Mouse (Mus musculus): Measurements from ENCODE around the gene Taf9b. TPM values are rescaled to one million over a fixed set of nuclear protein-coding genes. Genes with fewer than 3 reads are reported as not detected.
"Not testable (repeated sequence)": the region's sequence is repeated elsewhere in the genome, so short reads cannot be mapped to it uniquely, and the experiment has no call there.

Gene Taf9b
- 12.4 and 14.2 TPM in 2 replicates for polyA plus RNA-seq (2016; fragmentation: Nextera tagmentation; extraction: Ambion mirVana)

DNA sequence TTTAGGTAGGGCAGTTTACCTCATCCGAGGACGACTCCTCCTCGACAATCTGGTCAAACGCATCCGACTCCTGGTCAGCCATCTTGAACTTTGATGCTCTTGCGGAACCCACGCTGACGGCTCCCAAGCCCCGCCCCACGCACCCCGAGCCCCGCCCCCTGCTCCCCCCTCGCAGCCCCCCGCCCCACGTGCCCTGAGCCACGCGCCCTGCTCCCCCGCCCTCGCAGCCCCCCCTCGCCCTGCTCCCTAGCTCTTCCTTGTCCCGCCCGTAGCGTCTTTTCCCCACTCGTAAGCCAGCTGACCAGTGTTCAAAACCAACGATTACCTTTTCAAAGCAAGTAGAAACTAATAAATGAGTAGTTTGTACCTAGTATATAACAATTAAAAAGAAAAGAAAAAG lies at the start of gene Taf9b:
Taf9b (minus strand) TSS at position 101 of the 400 bp plus-strand sequence.
- Histone ChIP-seq H3K4me3 (peak within 1 kb of the TSS; percentile 53), H3K4me1 (no peaks in the 10 kb centered on the region), H3K27ac (replicated peaks) (peak within 1 kb of the TSS; percentile 82; the same call in 1 of the 2 replicates), H3K27me3 (no peaks in the 10 kb centered on the region), H3K4me2 (replicated peaks) (peak within 1 kb of the TSS; percentile 50), H3K9ac (replicated peaks) (peak within 1 kb of the TSS; percentile 67; the same call in 1 of the 2 replicates), H3K36me3 (no peaks in the 10 kb centered on the region), H3K9me3 (no peaks in the 10 kb centered on the region)
- 87% methylated on average over 23 of the region's 25 CpGs for WGBS
- no peak for ATAC-seq (ENCODE audit: low FRiP score, low read depth)

DNA sequence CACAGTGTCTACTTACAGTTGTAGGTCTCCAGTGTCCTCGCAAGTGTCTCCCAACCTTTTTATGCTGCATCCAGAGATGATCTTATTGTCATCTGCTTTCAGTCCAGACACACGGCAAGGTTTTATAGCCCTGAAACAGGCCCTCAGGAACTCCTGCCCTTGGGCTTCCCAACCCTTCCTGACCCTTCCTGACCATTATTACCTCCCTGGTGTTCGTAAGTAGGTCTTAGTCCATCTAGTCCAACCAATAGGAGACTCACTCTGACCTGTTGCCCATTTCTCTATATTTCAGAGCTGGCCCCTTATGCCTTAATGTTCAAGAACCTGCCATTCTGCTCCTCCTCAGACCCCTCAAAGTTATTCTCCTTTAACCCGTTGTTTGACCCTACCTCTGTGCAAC lies 34.3 kb upstream of the Taf9b start, which contains the start of gene Fnd3c2:
Fnd3c2 (minus strand) TSS at position 101 of the 400 bp plus-strand sequence.
- H3K4me3 ChIP-seq: no peak within 1 kb of the TSS
- H3K4me1 ChIP-seq: no peaks in the 10 kb centered on the region
- no peaks in the 10 kb centered on the region for H3K9me3 ChIP-seq
- H3K4me2 ChIP-seq (replicated peaks): no peak within 1 kb of the TSS
- H3K36me3 ChIP-seq: no peaks in the 10 kb centered on the region
- 87% methylated on average over 4 of the region's 4 CpGs for WGBS
- H3K9ac ChIP-seq (replicated peaks): no peak within 1 kb of the TSS
- ATAC-seq (ENCODE audit: low FRiP score, low read depth): no peak
- no peaks in the 10 kb centered on the region for H3K27me3 ChIP-seq
- no peak within 1 kb of the TSS for H3K27ac ChIP-seq (replicated peaks)

DNA sequence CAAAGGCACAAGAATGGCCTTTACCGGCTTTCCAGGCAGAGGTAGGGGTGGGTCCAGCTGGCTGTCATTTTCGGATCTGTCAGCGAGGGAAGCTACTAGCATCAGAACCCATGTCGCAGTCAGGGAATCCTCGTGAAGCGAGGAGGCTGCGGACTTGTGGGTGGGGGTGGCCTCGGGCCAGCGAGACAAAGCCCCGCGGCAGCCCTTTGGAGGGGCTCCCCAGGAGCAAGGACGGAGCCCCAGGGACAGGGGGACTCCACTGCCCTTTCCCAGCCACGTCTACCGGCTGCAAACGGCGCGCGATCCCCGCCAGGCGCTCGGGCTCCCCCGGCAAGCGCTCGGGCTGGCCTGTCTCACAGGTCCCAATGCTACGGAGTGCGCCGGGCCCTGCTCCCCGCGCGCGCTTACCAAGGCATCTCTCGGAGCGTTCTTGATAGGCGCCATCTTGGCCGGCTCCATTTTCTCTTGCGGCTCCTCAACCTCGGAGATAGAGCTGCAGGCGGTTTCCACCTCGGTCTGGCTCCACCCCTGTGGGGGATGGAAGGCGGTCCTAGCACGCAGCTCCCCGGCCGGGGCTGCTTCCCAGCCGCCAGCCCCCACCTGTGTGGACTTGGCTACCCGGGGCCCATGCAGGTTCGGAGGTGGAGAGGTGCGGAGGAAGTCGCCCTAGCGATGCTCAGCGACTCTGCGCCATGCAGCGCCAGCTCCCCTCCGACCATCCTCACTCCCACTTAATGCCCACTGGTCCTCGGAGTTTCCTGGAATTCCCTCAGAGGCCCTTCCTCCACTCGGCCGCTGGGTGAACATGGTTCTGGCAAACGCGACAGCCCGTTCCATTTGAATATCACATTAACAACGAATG lies 1.6 kb downstream of the Taf9b start:
- Histone ChIP-seq H3K36me3 (no peaks in the 10 kb centered on the region), H3K27me3 (no peaks in the 10 kb centered on the region), H3K9me3 (no peaks in the 10 kb centered on the region), H3K4me3 (peak overlapping the region; percentile 53), H3K4me2 (replicated peaks) (peak overlapping the region; percentile 50), H3K4me1 (no peaks in the 10 kb centered on the region), H3K9ac (replicated peaks) (peak overlapping the region; percentile 67), H3K27ac (replicated peaks) (peak overlapping the region; percentile 82)
- WGBS: 23% methylated on average over 60 of the region's 60 CpGs
- peak; percentile 95 for ATAC-seq (ENCODE audit: low FRiP score, low read depth)

DNA sequence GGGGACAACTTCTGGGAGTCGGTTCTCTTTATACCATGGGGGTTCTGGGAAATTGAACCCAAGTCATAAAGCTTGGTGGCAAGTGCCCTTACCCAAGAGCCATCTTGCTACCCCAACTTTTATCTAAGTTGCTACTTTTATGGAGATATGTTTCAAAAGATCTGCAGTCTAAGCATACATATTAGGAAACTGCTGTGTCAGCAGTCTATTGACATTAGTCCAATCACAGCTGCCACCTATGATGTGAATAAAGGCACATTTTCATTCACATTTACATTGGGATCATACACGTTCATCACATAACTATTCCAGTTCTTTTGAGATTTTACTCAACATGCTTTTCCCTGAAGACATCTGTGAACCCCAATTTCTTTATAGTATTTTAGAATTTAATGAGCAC lies 11.9 kb downstream of the Taf9b start:
- Histone ChIP-seq H3K4me1 (no peaks in the 10 kb centered on the region), H3K27ac (replicated peaks) (no peak overlapping the region), H3K9me3 (no peaks in the 10 kb centered on the region), H3K27me3 (no peaks in the 10 kb centered on the region), H3K4me3 (no peak overlapping the region), H3K9ac (replicated peaks) (no peak overlapping the region), H3K36me3 (peaks cover 2% of the 10 kb centered on the region; the same call in 1 of the 2 replicates), H3K4me2 (replicated peaks) (no peak overlapping the region)
- whole genome bisulfite sequencing: 89% methylated on average over 2 of the region's 2 CpGs
- no peak for ATAC-seq (ENCODE audit: low FRiP score, low read depth)

DNA sequence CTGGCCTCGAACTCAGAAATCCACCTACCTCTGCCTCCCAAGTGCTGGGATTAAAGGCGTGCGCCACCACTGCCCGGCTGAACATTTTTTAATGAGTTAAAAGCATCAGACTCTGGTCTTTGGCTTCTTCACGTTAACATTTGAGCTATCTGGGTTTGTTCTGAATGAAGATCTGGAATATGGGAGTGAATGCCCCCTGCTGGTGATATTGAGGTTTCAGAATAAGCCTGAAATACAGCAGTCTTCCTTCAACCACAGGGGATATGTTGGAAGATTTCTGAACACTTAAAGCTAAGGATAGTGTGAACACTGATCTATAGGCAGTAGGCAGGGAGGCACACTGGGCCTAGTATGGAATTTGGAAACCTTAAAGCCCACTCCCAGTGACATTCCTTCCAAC lies 22.1 kb downstream of the Taf9b start:
- Histone ChIP-seq H3K9me3 (no peaks in the 10 kb centered on the region), H3K9ac (replicated peaks) (no peak overlapping the region), H3K27me3 (no peaks in the 10 kb centered on the region), H3K4me2 (replicated peaks) (no peak overlapping the region), H3K4me3 (no peak overlapping the region), H3K4me1 (no peaks in the 10 kb centered on the region), H3K36me3 (peaks cover 36% of the 10 kb centered on the region), H3K27ac (replicated peaks) (no peak overlapping the region)
- 89% methylated on average over 5 of the region's 5 CpGs for WGBS
- ATAC-seq (ENCODE audit: low FRiP score, low read depth): no peak

DNA sequence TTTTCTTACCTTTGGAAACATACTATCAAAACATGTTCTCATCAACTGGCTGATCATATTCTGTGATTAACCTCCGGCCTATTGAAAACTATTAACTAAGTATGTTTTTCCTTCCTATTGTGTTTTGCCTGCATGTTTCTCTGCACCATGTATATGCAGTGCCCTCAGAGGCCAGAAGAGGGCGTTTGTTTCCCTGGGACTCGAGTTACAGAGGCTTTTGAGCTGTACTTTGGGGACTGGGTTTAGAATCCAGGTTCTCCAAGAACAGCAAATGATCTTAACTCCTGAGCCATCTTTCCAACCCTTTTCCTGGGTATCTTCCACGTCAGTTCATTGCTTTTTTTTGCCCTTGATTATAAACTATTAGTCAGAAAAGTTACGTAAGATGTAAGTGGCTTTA lies 23.6 kb downstream of the Taf9b start:
- no peak for ATAC-seq (ENCODE audit: low FRiP score, low read depth)

DNA sequence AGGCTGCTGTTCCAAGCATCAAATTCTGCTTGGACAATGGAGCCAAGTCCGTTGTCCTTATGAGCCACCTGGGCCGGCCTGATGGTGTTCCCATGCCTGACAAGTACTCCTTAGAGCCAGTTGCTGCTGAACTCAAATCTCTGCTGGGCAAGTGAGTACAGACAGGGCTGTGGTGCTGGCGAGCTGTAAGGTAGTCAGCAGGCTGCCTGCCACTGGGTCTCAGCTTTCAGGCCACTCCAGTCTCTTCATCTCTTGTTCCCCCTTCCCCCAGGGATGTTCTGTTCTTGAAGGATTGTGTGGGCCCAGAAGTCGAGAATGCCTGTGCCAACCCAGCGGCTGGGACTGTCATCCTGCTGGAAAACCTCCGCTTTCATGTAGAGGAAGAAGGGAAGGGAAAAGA lies 26.6 kb downstream of the Taf9b start:
- peaks cover 21% of the 10 kb centered on the region for H3K36me3 ChIP-seq
- not testable (repeated sequence) for H3K27ac ChIP-seq (replicated peaks); H3K4me2 ChIP-seq (replicated peaks); ATAC-seq (ENCODE audit: low FRiP score, low read depth); H3K9me3 ChIP-seq; H3K27me3 ChIP-seq; H3K9ac ChIP-seq (replicated peaks); H3K4me1 ChIP-seq; H3K4me3 ChIP-seq
- WGBS: 90% methylated on average over 6 of the region's 6 CpGs

More for the DNA sequence above, 23.6 kb downstream of the Taf9b start:
- H3K9ac ChIP-seq (replicated peaks): no peak overlapping the region
- no peaks in the 10 kb centered on the region for H3K27me3 ChIP-seq
- H3K36me3 ChIP-seq: peaks cover 38% of the 10 kb centered on the region
- no peak overlapping the region for H3K4me3 ChIP-seq
- H3K4me1 ChIP-seq: no peaks in the 10 kb centered on the region
- no peak overlapping the region for H3K27ac ChIP-seq (replicated peaks)
- no peak overlapping the region for H3K4me2 ChIP-seq (replicated peaks)
- H3K9me3 ChIP-seq: no peaks in the 10 kb centered on the region
- WGBS: 69% methylated on average over 5 of the region's 5 CpGs

DNA sequence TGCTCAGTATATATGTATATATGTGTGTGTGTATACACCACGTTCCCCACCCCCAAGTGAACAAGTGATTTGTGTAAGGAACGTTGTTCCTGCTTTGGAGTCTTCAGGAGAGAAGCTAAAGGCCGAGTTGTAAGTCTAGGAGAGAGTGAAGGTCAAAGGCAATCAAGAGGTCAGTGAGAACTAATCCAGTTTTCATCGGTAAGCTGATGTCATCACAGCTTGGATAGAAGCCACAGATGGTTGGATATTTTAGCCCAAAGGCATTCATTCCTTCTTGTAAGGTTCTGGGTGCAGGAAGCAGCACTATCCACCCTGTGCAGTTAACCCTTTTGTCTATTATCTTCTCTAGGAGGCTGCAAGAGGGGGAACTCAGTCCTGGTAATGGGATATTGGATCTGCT lies 30.9 kb downstream of the Taf9b start:
- Histone ChIP-seq H3K27ac (replicated peaks) (no peak overlapping the region), H3K27me3 (no peaks in the 10 kb centered on the region), H3K4me3 (no peak overlapping the region), H3K9ac (replicated peaks) (no peak overlapping the region), H3K4me1 (peaks cover 25% of the 10 kb centered on the region), H3K36me3 (peaks cover 8% of the 10 kb centered on the region; the same call in 1 of the 2 replicates), H3K9me3 (no peaks in the 10 kb centered on the region), H3K4me2 (replicated peaks) (peak overlapping the region; percentile 63)
- no peak for ATAC-seq (ENCODE audit: low FRiP score, low read depth)
- 58% methylated on average over 4 of the region's 4 CpGs for WGBS

DNA sequence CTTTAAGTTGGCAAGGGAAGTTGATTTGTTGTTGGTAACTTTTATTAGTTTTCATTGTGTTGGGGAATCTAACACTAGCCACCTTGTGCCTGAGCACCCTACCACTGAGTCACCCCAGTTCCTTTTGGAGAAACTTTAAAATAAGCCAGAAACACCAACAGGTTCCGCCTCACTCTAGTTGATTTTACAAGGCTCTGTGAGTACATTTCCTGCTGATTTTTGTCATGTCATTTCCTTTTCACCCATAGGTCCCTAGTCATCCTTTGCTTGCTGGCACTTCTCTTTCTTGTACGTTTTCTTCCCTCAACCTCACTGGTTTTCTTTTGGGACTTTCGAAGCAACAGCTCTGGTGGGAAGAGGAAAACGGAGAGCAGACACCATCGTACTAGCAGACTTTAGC lies 31.6 kb downstream of the Taf9b start:
- Histone ChIP-seq H3K4me3 (peak overlapping the region; percentile 54), H3K36me3 (peaks cover 8% of the 10 kb centered on the region; the same call in 1 of the 2 replicates), H3K4me2 (replicated peaks) (peak overlapping the region; percentile 63), H3K9me3 (no peaks in the 10 kb centered on the region), H3K4me1 (peaks cover 25% of the 10 kb centered on the region), H3K27ac (replicated peaks) (no peak overlapping the region), H3K9ac (replicated peaks) (peak overlapping the region; percentile 57; the same call in 1 of the 2 replicates), H3K27me3 (no peaks in the 10 kb centered on the region)
- WGBS: 70% methylated on average over 5 of the region's 5 CpGs
- ATAC-seq (ENCODE audit: low FRiP score, low read depth): no peak

DNA sequence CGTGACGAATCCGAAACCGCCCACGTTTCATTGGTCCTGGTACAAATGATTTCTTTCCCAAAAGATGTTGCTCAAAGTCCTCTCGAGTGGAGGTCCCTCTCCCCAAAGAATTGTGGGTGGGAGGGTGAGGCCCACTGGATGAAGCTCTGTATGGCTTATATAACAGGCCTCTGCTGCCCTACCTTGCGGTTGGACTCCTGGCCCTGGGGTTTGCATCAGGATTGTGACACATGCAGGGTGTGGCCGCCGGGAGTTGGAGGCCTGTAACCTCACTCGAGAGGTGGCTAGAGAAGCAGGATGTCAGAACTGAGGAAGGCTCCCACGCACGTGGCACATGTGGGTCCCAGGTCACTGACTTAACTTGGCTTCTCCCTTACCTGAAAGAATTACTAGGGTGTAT lies 33.2 kb downstream of the Taf9b start:
- 31% methylated on average over 12 of the region's 12 CpGs for WGBS
- no peaks in the 10 kb centered on the region for H3K9me3 ChIP-seq
- H3K36me3 ChIP-seq: no peaks in the 10 kb centered on the region
- no peak for ATAC-seq (ENCODE audit: low FRiP score, low read depth)
- H3K27ac ChIP-seq (replicated peaks): peak overlapping the region; percentile 61
- H3K27me3 ChIP-seq: no peaks in the 10 kb centered on the region
- peak overlapping the region; percentile 57 for H3K9ac ChIP-seq (replicated peaks)
- peak overlapping the region; percentile 54 for H3K4me3 ChIP-seq
- H3K4me1 ChIP-seq: peaks cover 25% of the 10 kb centered on the region
- peak overlapping the region; percentile 63 for H3K4me2 ChIP-seq (replicated peaks)

DNA sequence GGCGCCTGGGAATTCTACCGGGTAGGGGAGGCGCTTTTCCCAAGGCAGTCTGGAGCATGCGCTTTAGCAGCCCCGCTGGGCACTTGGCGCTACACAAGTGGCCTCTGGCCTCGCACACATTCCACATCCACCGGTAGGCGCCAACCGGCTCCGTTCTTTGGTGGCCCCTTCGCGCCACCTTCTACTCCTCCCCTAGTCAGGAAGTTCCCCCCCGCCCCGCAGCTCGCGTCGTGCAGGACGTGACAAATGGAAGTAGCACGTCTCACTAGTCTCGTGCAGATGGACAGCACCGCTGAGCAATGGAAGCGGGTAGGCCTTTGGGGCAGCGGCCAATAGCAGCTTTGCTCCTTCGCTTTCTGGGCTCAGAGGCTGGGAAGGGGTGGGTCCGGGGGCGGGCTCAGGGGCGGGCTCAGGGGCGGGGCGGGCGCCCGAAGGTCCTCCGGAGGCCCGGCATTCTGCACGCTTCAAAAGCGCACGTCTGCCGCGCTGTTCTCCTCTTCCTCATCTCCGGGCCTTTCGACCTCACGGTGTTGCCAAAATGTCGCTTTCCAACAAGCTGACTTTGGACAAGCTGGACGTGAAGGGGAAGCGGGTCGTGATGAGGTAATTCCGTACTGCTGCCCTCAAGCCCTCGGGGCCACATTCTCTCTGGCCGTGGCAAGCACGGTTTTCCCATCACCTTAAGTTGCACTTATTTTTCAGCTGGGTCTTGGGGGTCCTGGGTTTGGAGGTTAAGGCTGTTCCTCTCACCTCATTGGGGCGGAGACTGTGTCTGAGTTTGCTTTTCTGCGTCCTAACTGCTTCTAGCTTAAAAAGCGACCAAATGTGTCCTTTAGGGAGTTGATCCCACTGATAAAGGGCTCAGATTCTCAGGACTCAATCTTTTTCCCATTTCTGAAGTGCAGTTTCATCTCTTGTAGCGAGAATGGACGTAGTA lies 34.0 kb downstream of the Taf9b start, which contains the start of gene Pgk1:
Pgk1 (plus strand) TSS at position 388 of the 937 bp plus-strand sequence.
- peaks cover 25% of the 10 kb centered on the region for H3K4me1 ChIP-seq
- H3K9me3 ChIP-seq: no peaks in the 10 kb centered on the region
- H3K4me3 ChIP-seq: peak within 1 kb of the TSS; percentile 54
- 14% methylated on average over 55 of the region's 55 CpGs for WGBS
- H3K9ac ChIP-seq (replicated peaks): peak within 1 kb of the TSS; percentile 57
- no peaks in the 10 kb centered on the region for H3K27me3 ChIP-seq
- peak within 1 kb of the TSS; percentile 63 for H3K4me2 ChIP-seq (replicated peaks)
- peak; percentile 97 for ATAC-seq (ENCODE audit: low FRiP score, low read depth)
- H3K36me3 ChIP-seq: no peaks in the 10 kb centered on the region
- H3K27ac ChIP-seq (replicated peaks): peak within 1 kb of the TSS; percentile 78

Data from midbrain, embryonic 12.5 days (tissue).